7 mouse cellular contexts compared by ENCODE assay signal in the genomic region with DNA sequence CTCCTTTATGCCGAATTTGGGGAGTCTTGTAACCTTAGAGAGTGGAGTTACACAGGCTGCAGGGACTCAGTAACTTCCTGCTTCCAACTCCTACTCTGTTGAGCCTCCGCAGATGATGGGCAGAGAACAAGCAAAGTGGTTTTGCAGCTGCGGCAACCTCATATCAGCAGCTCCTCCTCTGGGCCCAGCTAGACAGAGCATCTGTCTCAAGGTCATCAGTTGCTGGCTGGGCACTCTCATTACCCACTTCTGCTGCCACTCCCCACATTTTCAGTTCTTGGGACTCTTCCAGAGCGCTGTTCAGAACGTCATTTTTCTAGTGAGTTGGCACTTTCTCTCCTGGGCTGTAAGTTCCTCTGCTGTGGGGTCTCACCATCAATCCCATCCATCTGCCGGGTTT. TPM values are rescaled to one million over a fixed set of nuclear protein-coding genes. Genes with fewer than 3 reads are reported as not detected.
DNase-seq lines count a peak whose midpoint lies in the region; ATAC-seq and TF ChIP-seq lines count a peak whose summit lies in the region.

No protein-coding gene starts in this region.

- no peak for TF ChIP-seq CTCF in stomach, postnatal 0 days (IDR thresholded peaks at IDR 0.05; ENCODE audit: low read depth)

- ATAC-seq in stomach, embryonic 15.5 days (ENCODE audit: insufficient read depth, low FRiP score, low read depth), result peak; percentile 65; the same call in 1 of the 2 replicates
- ATAC-seq in stomach, postnatal 0 days (ENCODE audit: low FRiP score, low TSS enrichment), result no peak
- ATAC-seq in kidney, embryonic 15.5 days (replicated peaks; ENCODE audit: low FRiP score), result peak; percentile 37
- ATAC-seq in activated CD4-positive, CD25-positive, alpha-beta regulatory T cell, adult 4 months, result no peak

- DNase-seq in stomach, postnatal 0 days (ENCODE audit: low spot score), result no peak
- DNase-seq in heart, adult 8-10 months (ENCODE audit: low spot score), result peak; percentile 17
- DNase-seq in layer of hippocampus, adult 9-10 months (ENCODE audit: low spot score), result no peak
- no peak for DNase-seq in gastrocnemius, adult 8-10 months (ENCODE audit: low spot score in 2 of 2)

- H3K27me3 ChIP-seq in stomach, embryonic 15.5 days (replicated peaks), result no peaks in the 10 kb centered on the region
- H3K27me3 ChIP-seq in stomach, postnatal 0 days (ENCODE audit: control insufficient read depth, insufficient read depth, low read length), result no peaks in the 10 kb centered on the region
- H3K27me3 ChIP-seq in kidney, embryonic 15.5 days, result no peaks in the 10 kb centered on the region

- H3K4me1 ChIP-seq in stomach, embryonic 15.5 days, result peaks cover 20% of the 10 kb centered on the region; the same call in 1 of the 2 replicates
- 0 out of 2 replicates have a peak, but pooled peaks cover 4% of the 10 kb centered on the region for H3K4me1 ChIP-seq in stomach, postnatal 0 days (replicated peaks; ENCODE audit: control insufficient read depth, insufficient read depth)
- peaks cover 69% of the 10 kb centered on the region for H3K4me1 ChIP-seq in kidney, embryonic 15.5 days

- H3K36me3 ChIP-seq in stomach, embryonic 15.5 days, result no peaks in the 10 kb centered on the region
- H3K36me3 ChIP-seq in stomach, postnatal 0 days (ENCODE audit: control insufficient read depth, insufficient read depth, low read length), result no peaks in the 10 kb centered on the region
- H3K36me3 ChIP-seq in kidney, embryonic 15.5 days, result no peaks in the 10 kb centered on the region

- no peak overlapping the region for H3K4me2 ChIP-seq in stomach, embryonic 15.5 days
- H3K4me2 ChIP-seq in stomach, postnatal 0 days (replicated peaks; ENCODE audit: low read depth), result no peak overlapping the region; the same call in 1 of the 2 replicates
- H3K4me2 ChIP-seq in kidney, embryonic 15.5 days, result peak overlapping the region; percentile 32

- WGBS in stomach, embryonic 15.5 days, result 41% methylated on average over 6 of the region's 6 CpGs
- 59% methylated on average over 6 of the region's 6 CpGs for WGBS in stomach, postnatal 0 days
- 28% methylated on average over 6 of the region's 6 CpGs for WGBS in kidney, embryonic 15.5 days

- H3K9ac ChIP-seq in stomach, embryonic 15.5 days, result no peak overlapping the region
- H3K9ac ChIP-seq in stomach, postnatal 0 days (ENCODE audit: low read length), result no peak overlapping the region
- no peak overlapping the region for H3K9ac ChIP-seq in kidney, embryonic 15.5 days

- no peak overlapping the region for H3K27ac ChIP-seq in stomach, embryonic 15.5 days
- no peak overlapping the region for H3K27ac ChIP-seq in stomach, postnatal 0 days (replicated peaks)
- peak overlapping the region; percentile 85 for H3K27ac ChIP-seq in kidney, embryonic 15.5 days

- no peak overlapping the region for H3K4me3 ChIP-seq in stomach, embryonic 15.5 days (replicated peaks)
- no peak overlapping the region for H3K4me3 ChIP-seq in stomach, postnatal 0 days (ENCODE audit: low read depth, low read length)
- H3K4me3 ChIP-seq in kidney, embryonic 15.5 days (replicated peaks), result no peak overlapping the region

- no peaks in the 10 kb centered on the region for H3K9me3 ChIP-seq in stomach, embryonic 15.5 days
- no peaks in the 10 kb centered on the region for H3K9me3 ChIP-seq in stomach, postnatal 0 days (ENCODE audit: control insufficient read depth, low read length)
- no peaks in the 10 kb centered on the region for H3K9me3 ChIP-seq in kidney, embryonic 15.5 days (replicated peaks)

- no peak for TF ChIP-seq EP300 in stomach, postnatal 0 days (optimal IDR thresholded peaks at IDR 0.05)

RNA-seq across cellular contexts. Expression of a gene that starts 24.6 kb away (rescaled TPM):
- 20.2 and 21.5 TPM in 2 replicates for polyA plus RNA-seq in stomach, embryonic 15.5 days (2015; fragmentation: Nextera tagmentation; extraction: Ambion mirVana)
- 7.1 and 7.9 TPM in 2 replicates for polyA plus RNA-seq in stomach, postnatal 0 days (2015; fragmentation: Nextera tagmentation; extraction: Ambion mirVana)
- total RNA-seq in heart, adult 8-10 months (2022), result 10 to 100 TPM; 14.9 to 23.5 (median 18.4) TPM
- polyA plus RNA-seq in kidney, embryonic 15.5 days (2015; fragmentation: Nextera tagmentation; extraction: Ambion mirVana), result 39.3 and 40.1 TPM in 2 replicates
- 10 to 100 TPM in 3 of 4 experiments, 1 to 10 TPM in 1; 8.4 to 15.1 (median 14.2) TPM for total RNA-seq in gastrocnemius, adult 8-10 months (2022)
- polyA plus RNA-seq in activated CD4-positive, CD25-positive, alpha-beta regulatory T cell, adult 4 months (2017; shearing (Covaris generic)), result under 1 TPM; 0.13 to 0.37 TPM

Comparison
In these comparisons a context has a peak if more than half of its experiments do, and no peak if none do; other contexts are left out.
1. ATAC-seq: peak in stomach, embryonic 15.5 days (single experiment) and kidney, embryonic 15.5 days (single experiment); none in stomach, postnatal 0 days (single experiment) and activated CD4-positive, CD25-positive, alpha-beta regulatory T cell, adult 4 months (single experiment).